Mouse (Mus musculus) cerebellum, adult 9-11 months (tissue): ENCODE results near the gene Tk2.

Experiments used
- DNase-seq: peaks from one replicate; pipeline ENCODE4 v3.0.0; 2022

Gene Tk2

GRCm38 (mm10) chr8:104219079-104219478 lies 29.3 kb downstream of the Tk2 start:
- no peak for DNase-seq

DNA sequence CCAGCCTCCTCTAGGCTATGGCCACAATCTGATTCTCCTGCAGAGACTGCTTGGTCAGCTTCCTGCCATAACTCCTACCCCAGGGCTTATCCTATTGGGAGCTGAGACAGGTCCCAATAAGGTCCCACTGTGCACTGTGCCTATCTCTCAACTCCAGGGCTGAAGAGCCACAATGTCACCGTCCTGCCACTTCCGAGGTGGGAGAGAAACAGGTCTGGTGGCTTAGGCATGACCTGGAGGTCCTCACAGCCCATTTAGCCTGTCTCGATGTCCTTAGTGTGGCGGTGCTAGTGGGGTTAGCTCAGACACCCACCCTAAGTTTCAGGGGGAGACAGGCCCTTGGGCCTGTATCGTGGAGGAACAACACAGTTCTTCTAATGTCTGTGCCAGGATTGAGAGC lies 30.8 kb downstream of the Tk2 start:
- no peak for DNase-seq

GRCm38 (mm10) chr8:104205292-104205691 lies 43.1 kb downstream of the Tk2 start:
- no peak for DNase-seq

DNA sequence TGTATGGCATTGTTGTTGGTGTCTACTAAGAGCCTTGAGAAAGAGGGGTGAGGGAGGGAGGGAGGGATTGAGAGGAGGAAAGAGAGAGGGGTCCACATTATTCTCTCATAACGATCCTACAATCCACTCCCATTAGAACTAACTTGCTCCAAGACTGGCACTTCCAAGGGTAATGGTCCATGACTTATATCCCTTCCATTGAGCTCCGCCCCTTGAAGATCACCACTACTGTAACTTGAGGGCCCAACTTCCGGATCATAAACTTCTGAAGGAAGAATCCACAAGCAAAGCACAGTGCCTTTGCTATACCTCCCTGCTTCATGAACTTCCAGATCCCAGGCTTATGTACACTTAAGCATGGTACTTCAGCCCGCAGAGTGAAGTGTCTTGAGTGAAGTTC lies 46.0 kb downstream of the Tk2 start:
- no peak for DNase-seq

- no peak for DNase-seq
These were observed 46.7 kb downstream of the Tk2 start for GRCm38 (mm10) chr8:104201622-104202021.

- DNase-seq: no peak
These were observed 48.6 kb downstream of the Tk2 start for GRCm38 (mm10) chr8:104199802-104200201.

- no peak for DNase-seq
These were observed 56.9 kb downstream of the Tk2 start for GRCm38 (mm10) chr8:104191496-104191895.

DNA sequence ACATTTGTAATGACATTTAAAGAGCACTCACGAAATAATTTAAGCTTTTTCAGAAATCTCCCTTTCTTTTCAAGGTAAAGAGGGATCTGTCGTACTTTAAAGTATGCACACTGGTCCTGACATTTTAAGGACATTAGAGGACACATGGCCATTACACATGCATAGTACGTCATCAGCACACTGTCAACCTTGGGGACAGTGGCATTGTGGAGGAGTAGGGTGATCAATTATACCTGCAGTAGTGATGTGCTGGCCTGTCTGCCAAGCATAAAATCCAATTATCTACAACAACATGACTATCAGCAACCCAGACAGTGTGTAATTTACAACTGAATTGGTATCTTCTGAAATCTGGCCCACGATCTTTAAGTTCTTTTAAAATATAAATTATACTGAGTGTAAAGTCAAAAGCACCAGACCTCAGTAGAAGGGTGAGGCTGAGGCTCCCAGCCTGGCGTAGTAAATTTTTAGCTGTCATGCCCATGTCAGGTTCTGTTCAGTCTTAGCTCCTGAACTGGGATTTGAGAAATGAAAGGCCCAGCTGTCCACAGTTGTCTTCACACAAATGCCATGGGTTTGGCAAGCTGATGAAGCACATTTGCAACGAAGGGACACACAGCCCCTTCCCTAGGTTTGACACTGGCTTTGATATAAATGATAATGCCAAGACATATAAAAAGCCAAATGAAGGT lies 57.4 kb downstream of the Tk2 start:
- DNase-seq: no peak

GRCm38 (mm10) chr8:104188459-104188858 lies 59.9 kb downstream of the Tk2 start:
- no peak for DNase-seq

DNA sequence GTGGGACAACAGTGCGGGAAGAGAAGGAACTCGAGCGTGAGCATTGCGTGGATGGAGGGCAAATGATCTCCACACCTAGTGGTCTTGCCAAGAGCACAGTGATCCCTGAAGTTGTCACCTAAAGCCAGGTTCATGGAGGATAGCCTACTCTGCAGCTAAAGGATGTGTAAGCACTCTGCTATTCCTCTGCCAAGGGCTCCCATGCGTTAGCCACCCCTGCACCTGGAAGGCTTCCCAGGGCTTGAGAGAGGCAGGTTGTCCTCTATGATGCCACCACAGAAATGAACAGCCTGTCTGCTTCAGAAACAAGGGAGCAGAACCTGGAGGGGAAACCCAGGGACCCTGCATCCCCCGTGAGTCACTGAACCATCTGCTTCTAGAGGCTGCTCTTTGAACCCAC lies 60.7 kb downstream of the Tk2 start:
- DNase-seq: no peak

GRCm38 (mm10) chr8:104186827-104187226 lies 61.5 kb downstream of the Tk2 start:
- no peak for DNase-seq

GRCm38 (mm10) chr8:104184905-104185304 lies 63.5 kb downstream of the Tk2 start:
- no peak for DNase-seq

GRCm38 (mm10) chr8:104177054-104177453 lies 71.3 kb downstream of the Tk2 start:
- no peak for DNase-seq
